Mouse (Mus musculus) large intestine, adult 2 months (tissue): ENCODE data around the gene Ccndbp1. TPM values are rescaled to one million over a fixed set of nuclear protein-coding genes. Genes with fewer than 3 reads are reported as not detected.
"Not testable (repeated sequence)": the region's sequence is repeated elsewhere in the genome, so short reads cannot be mapped to it uniquely, and the experiment has no call there.

Experiments
- DNase-seq: peaks from one replicate; pipeline ENCODE4 v3.0.0-alpha.2; 2012; ENCODE audit warnings: low read depth, low spot score
- WGBS: fragments of 180-500 bp; shearing (Covaris S2); methylation state at CpG from one replicate; pipeline ENCODE4 v1.1.7; 2018; 5-methylcytosine and 5-hydroxymethylcytosine counted together
- polyA plus RNA-seq: library from polyadenylated mRNA; depleted of rRNA; stranded (reverse); fragments of >200 nt; gene quantifications from 2 replicates; pipeline ENCODE4 v1.2.3, GENCODE M21; 2012

Gene Ccndbp1
- polyA plus RNA-seq, 1 experiment: 24.1 TPM

DNA sequence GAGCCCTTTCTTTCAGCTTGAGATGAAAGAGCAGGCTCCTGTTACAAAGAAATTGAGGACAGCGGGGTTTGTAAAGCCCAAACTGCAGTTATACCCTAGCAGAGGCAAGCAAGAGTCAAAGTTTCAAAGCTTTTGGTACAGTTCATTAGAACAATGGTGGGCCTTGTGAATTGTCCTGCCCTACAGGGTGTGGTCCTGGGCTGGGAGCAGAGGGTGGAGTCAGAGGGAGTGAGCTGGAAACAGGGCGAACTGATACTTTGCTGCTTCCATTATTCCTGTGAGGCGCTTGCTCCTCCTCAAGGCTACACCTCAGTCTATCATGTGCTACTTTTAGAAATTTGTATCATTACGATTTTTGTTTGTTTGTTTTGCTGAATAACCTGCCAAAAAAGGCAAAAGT lies 17.0 kb upstream of the Ccndbp1 start:
- 78% methylated on average over 4 of the region's 4 CpGs for WGBS

GRCm38 (mm10) chr2:120996607-120997006 lies 11.6 kb upstream of the Ccndbp1 start:
- not testable (repeated sequence) for DNase-seq
- 54% methylated on average over 1 of the region's 1 CpGs for WGBS

More for the DNA sequence above, 17.0 kb upstream of the Ccndbp1 start:
- no peak for DNase-seq

- no peak for DNase-seq
- 84% methylated on average over 8 of the region's 8 CpGs for WGBS
These were observed 9.3 kb upstream of the Ccndbp1 start for GRCm38 (mm10) chr2:120998863-120999262.

DNA sequence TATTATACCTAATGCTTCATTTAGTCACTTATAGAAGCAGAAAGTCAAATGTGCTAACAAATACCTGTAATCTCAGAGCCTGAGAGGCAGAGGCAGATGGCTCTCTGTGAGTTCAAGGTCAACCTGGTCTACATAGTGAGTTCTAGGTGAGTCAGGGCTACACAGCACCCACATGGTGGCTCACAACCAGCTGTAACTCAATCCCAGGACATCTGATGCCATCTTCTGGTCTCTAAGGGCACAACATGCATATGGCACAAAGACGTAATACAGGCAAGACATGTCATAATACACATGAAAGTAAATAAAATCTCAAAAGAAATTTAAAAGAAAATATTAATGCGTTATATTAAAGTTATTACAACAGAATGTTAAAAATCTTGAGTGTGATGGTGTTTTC lies 4.6 kb upstream of the Ccndbp1 start:
- DNase-seq: no peak
- 87% methylated on average over 2 of the region's 2 CpGs for WGBS

- DNase-seq: no peak
- 89% methylated on average over 7 of the region's 7 CpGs for WGBS
These were observed 4.0 kb upstream of the Ccndbp1 start for GRCm38 (mm10) chr2:121004018-121004811.

- 58% methylated on average over 1 of the region's 1 CpGs for WGBS
These were observed 1.2 kb upstream of the Ccndbp1 start for GRCm38 (mm10) chr2:121006986-121007385.

GRCm38 (mm10) chr2:121008664-121009007 lies 433 bp downstream of the Ccndbp1 start:
- under 1% methylated on average over 12 of the region's 12 CpGs for WGBS
- no peak for DNase-seq

More at GRCm38 (mm10) chr2:121006986-121007385, 1.2 kb upstream of the Ccndbp1 start:
- no peak for DNase-seq

DNA sequence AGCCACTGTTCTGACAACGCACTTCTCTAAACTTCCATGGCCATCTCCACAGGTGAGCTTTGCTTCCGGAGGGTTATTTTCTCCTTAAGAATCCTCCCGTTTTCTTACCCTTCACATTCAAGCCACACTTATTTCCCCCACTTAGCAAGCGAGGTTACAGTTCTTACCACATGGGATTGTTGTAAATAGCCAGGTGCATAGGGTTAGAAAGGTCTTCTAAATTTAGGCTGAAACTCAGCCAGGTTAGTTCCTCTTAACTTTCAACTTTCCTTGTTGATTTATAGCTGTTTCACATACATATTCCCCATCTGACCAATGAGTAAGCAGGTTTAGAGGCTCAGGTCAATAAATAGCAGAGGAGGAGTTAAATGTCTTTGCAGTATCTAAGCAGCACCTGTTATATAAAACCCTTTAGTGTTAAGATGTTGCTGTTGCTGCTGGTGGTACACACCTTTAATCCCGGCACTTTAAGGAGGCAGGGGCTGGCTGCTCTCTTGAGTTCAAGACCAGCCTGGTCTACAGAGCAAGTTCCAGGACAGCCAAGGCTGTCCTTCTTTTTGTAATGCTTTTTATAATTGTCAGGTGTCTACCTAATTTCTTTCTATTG lies 971 bp downstream of the Ccndbp1 start:
- DNase-seq: no peak
- 12% methylated on average over 5 of the region's 5 CpGs for WGBS

DNA sequence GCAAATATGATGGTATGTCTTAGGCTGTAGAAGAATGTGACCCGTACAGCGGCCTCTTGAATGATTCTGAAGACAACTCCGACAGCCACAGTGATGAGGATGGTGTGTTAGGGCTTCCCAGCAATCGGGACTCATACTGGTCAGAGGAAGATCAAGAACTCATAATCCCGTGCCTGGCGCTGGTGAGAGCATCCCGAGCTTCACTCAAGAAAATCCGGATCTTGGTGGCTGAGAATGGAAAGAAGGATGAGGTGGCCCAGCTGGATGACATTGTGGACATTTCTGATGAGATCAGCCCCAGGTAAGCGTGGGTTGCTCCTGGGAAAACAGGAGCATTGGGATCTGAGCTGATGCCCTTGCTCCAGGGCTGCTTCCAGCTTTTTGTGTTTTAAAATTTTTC lies 4.5 kb downstream of the Ccndbp1 start:
- no peak for DNase-seq
- 93% methylated on average over 9 of the region's 9 CpGs for WGBS

DNA sequence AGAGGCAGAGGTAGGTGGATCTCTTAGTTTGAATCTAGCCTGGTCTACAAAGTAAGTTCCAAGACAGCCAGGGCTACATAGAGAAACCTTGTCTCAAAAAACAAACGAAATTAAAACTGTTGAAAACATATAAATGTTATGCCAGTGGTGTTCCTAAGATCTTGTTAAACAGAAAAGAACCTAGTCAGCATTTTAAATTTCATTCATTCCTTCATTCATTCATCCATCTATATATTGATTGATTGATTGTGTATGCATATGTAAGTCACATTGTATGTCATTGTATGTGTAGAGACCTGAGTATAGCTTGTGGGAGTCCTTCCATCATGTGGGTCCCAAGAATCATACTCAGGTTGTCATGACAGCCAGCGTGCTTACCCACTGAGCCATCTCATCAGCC lies 7.3 kb downstream of the Ccndbp1 start:
- no peak for DNase-seq
- 88% methylated on average over 2 of the region's 2 CpGs for WGBS

- WGBS: 90% methylated on average over 9 of the region's 9 CpGs
- DNase-seq: no peak
These were observed 8.0 kb downstream of the Ccndbp1 start for GRCm38 (mm10) chr2:121016226-121016625.

DNA sequence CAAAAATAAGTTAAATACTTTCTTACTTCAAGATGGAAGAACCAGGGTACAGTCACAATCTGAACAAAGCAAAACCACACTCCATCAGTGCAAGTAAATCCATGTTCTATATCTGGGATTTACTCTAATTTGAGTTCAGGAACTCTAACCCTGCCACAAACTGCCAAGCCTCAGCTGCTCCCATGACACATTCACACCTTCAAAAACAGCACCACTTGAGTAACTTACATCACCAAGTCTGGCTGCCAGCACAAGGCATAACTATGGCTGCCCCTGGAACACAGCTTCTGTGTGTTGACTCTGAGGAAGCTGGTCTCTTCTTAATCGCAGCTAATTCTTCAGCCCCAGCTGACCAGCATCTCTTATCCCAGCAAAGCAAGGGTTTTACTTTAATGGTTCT lies 8.9 kb downstream of the Ccndbp1 start:
- WGBS: 89% methylated on average over 1 of the region's 1 CpGs
- DNase-seq: no peak

DNA sequence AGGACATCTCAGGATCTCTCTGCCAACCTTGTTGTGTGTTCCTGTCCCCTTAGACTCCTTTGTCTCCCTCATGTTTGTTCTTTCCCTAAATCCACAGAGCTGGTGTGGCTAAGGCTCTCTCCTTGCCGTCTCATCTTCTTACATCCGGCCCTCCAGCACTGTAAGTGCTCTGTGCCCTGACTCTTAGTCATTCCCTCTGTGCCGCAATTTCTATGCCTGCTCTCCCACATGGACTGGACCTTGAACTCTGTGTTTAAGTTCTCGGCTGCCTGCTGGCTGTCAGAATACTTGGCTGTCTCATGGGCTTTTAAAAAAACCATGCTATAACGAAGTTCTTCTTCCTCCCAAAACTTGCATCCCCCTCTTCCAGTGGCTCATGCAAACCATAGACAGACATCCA lies 14.7 kb downstream of the Ccndbp1 start:
- no peak for DNase-seq

GRCm38 (mm10) chr2:121036733-121037341 lies 28.6 kb downstream of the Ccndbp1 start, which contains the start of gene Epb42:
Gene Epb42, minus strand, starts transcription at chr2:121037072.
- 52% methylated on average over 5 of the region's 5 CpGs for WGBS
- DNase-seq: no peak

More for the DNA sequence above, 14.7 kb downstream of the Ccndbp1 start:
- 19% methylated on average over 5 of the region's 5 CpGs for WGBS

GRCm38 (mm10) chr2:121038851-121039250 lies 30.6 kb downstream of the Ccndbp1 start:
- not testable (repeated sequence) for DNase-seq
- WGBS: 97% methylated on average over 1 of the region's 1 CpGs

DNA sequence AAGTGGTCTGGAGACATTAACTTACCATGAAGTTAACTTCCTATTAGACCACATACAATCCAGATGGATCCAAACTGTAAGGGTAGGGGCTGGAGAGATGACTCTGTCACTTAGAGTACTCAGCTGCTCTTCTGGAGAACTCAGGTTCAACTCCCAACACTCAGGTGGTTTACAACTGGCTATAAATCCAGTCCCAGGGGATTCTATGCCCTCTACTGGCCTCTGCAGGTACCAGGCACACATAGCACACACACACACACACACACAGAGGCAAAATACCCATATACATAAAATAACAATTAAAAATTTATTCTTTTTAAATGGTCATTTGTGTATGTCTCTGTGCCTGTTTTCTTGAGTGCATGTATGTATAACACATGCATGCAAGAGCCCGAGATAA lies 31.2 kb downstream of the Ccndbp1 start:
- WGBS: 97% methylated on average over 1 of the region's 1 CpGs
- DNase-seq: no peak

DNA sequence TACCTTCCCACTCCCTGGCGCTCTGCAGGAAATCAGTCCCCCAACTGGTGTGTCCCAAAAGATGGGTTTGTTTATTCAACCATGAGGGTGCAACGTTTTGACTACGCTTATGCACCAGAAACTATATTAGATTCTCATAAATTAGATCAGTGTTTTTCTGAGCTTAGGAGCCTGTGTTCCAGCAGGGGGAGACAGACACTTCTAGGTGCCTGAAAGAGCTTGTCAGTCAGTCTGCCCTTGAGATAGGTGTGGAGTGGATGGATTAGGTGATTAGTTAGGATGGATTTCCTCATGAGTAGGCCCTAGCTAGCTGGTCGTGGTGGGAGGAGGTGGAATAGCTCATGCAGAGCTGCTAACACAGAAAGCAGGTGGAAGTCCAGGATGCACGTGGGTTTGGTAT lies 32.9 kb downstream of the Ccndbp1 start:
- WGBS: 31% methylated on average over 5 of the region's 5 CpGs
- peak; percentile 3 for DNase-seq

GRCm38 (mm10) chr2:121045653-121046052 lies 37.5 kb downstream of the Ccndbp1 start:
- WGBS: 76% methylated on average over 4 of the region's 4 CpGs
- DNase-seq: no peak

DNA sequence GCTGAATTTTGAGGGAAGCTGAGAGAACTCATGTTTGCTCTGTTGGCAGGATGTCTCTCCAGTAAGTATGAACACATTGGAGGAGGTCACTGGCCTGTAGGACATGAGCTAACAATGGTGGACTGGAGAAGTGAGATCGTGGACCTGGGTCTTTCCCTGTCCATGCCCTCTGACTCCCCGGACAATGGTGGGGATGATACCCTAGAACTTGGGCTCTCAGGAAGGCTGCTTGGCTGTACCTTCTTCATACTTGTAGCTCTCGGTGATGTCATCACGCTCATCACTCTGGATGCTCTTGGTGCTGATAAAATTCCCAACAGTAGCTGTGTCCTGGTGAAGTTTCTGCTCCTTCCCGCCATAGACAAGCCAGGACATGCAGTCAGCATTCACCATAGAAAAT lies 44.0 kb downstream of the Ccndbp1 start:
- 90% methylated on average over 5 of the region's 5 CpGs for WGBS
- DNase-seq: no peak

- 39% methylated on average over 2 of the region's 2 CpGs for WGBS
- no peak for DNase-seq
These were observed 45.9 kb downstream of the Ccndbp1 start for GRCm38 (mm10) chr2:121054060-121054459.

GRCm38 (mm10) chr2:121055915-121056314 lies 47.7 kb downstream of the Ccndbp1 start:
- no peak for DNase-seq
- 80% methylated on average over 6 of the region's 6 CpGs for WGBS
